Mouse (Mus musculus): ENCODE results near the gene Timm10.
A peak's percentile ranks its signal among the peaks of the same experiment; 100 is the strongest.

Gene Timm10

GRCm38 (mm10) chr2:84859991-84860780 lies 33.4 kb downstream of the Timm10 start:
- DNase-seq (ENCODE audit: low read depth): no peak

DNA sequence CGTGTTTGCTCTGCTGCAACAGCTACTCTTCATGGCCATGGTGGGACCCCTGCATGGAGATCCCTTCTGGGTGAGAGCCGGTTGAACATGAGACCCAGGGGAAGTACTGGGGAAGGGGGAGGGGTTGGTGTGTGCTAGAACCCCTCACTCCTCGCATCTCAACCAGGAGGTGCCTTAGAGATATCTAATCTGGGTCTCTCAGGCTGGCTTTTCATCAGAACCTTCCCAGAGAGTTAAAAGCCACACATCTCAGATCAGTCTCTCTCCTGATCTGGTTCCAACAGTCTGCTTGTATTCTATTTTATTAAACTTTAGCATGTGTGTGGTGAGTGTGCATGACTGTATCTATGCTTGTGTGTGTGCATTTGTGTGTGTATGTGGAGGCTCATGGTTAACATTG lies 34.6 kb downstream of the Timm10 start:
- no peak for DNase-seq (ENCODE audit: low read depth)

- no peak for DNase-seq (ENCODE audit: low read depth)
Measured at GRCm38 (mm10) chr2:84862231-84862630, 35.4 kb downstream of the Timm10 start.

GRCm38 (mm10) chr2:84865616-84866571 lies 39.1 kb downstream of the Timm10 start:
- no peak for DNase-seq (ENCODE audit: low read depth)

GRCm38 (mm10) chr2:84868521-84868943 lies 41.7 kb downstream of the Timm10 start:
- DNase-seq (ENCODE audit: low read depth): peak; percentile 73

DNA sequence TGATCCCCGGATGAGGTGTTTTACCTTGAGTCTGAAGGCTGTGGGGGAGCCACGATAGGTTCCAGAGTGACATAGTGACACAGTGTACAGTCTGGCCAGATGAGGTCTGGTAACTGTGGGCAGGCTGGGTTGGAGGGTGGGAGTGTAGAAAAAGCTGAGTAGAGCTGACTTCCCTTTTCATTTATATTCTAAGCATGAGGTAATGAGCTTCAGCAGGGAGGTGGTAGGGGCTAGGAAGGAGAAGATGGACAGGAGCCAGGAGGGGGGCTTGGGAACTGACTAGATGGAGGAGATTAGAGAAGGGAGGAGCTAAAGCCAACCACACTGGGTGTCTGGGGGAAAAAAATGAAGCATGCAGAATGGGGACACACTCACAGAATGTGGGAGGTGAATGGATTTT lies 42.2 kb downstream of the Timm10 start:
- no peak for DNase-seq (ENCODE audit: low read depth)

GRCm38 (mm10) chr2:84870623-84871160 lies 43.9 kb downstream of the Timm10 start:
- DNase-seq (ENCODE audit: low read depth): peak; percentile 55

- DNase-seq (ENCODE audit: low read depth): no peak
Measured at GRCm38 (mm10) chr2:84872105-84872716, 45.4 kb downstream of the Timm10 start.

- DNase-seq (ENCODE audit: low read depth): no peak
Measured at GRCm38 (mm10) chr2:84875842-84876241, 49.0 kb downstream of the Timm10 start.
